Mouse (Mus musculus) megakaryocyte-erythroid progenitor cell, adult 5-6 weeks (primary cell): ENCODE data around the gene Olfr559. TPM values are rescaled to one million over a fixed set of nuclear protein-coding genes. Genes with fewer than 3 reads are reported as not detected.

Experiments
- ATAC-seq: replicated peaks from 2 replicates; pipeline ENCODE4 v1.8.0; 2016; ENCODE audit warnings: mild to moderate bottlenecking, inconsistent platforms; ENCODE audit not compliant: severe bottlenecking, poor library complexity, low FRiP score, low TSS enrichment
- total RNA-seq, 2 experiments: library from RNA; stranded (forward) in 1 of 2; stranded (reverse) in 1 of 2; fragments of 200-1000, 215-1000 nt in 1 of 2; fragments of >200 nt in 1 of 2; fragmentation: Nextera tagmentation in 1 of 2; gene quantifications; 2 replicates each; pipeline ENCODE4 v1.2.3; 2014 to 2017

Olfr559 gene
- total RNA-seq (2014; fragmentation: Nextera tagmentation), result not detected in 2 replicates
- total RNA-seq (2017), result not detected in 2 replicates

DNA sequence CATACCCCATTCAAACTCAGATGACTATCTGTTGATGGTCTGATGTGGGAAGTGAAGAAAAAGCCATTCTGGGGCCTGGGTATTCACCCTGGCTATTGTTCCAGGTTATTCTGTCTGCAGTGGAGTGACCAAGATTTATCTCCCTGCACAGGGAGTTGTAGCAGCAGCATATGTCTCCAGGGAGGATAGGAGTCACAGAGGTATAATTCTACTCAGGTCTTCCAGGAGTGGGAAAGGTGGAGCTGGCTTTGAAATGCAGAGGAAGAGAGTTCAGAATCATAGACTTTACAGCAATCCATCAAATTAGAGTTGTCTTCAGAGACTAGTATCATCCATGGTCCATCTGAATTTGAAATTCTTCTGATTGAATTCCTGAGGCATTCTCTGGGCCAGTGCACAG is at the start of gene Olfr559:
Gene Olfr559 (minus strand): TSS at position 101 of the 400 bp plus-strand sequence.
- no peak for ATAC-seq

GRCm38 (mm10) chr7:102770921-102771320 is 43.6 kb upstream of the Olfr559 start, which contains the start of gene Olfr561:
TSS of gene Olfr561 (plus strand) at chr7:102771221.
- no peak for ATAC-seq

- ATAC-seq, result no peak
Observed at GRCm38 (mm10) chr7:102759266-102759665, 32.0 kb upstream of the Olfr559 start, which contains the start of the genes Olfr560 and Olfr78. TSS of gene Olfr560 (minus strand) at chr7:102759366. TSS of gene Olfr78 (minus strand) at chr7:102759471.

DNA sequence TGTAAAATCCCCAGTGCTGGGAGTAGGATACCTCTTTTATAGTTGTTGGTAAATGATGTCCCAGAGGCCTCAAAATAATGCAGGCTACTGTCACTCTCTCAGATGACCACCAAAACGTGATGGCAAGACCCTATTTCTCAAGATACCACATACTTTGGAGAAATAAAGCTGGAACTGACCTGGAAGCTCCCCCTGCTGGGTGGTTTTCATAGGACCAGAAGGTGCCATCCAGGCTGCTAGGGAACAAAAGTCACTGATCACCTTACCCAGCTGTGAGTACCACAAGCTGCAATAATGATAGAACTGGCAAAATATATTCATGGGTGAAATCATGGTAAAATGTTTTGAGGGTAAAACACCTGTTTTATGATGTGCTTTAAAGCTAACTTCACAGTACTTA is 24.8 kb upstream of the Olfr559 start:
- 0 out of 2 replicates have a peak, but pooled peaks have one; percentile 59 for ATAC-seq

GRCm38 (mm10) chr7:102737705-102738104 is 10.4 kb upstream of the Olfr559 start:
- no peak for ATAC-seq

GRCm38 (mm10) chr7:102733793-102734192 is 6.5 kb upstream of the Olfr559 start:
- no peak for ATAC-seq

- no peak for ATAC-seq
Observed at GRCm38 (mm10) chr7:102718970-102719369, 8.3 kb downstream of the Olfr559 start, which contains the start of gene Olfr33. TSS of gene Olfr33 (minus strand) at chr7:102719070.

DNA sequence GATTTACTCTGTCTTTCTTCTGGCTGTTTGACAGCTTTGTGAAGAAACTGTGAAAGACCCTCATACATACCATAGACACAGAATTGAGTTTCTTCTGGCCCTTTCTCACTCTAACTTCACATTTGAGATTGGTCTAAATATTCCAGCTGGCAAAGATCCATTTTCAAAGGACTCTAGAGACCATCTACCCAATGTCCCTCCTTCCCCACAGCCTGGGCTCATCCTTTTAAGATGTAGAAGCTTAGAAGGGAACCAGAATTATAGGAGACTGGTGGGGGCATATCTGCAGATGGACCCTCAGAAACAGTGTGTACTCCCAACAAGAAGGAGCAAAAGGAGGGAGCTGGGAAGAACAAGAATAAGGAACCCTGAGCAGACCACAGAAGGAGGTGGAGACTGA is 25.4 kb downstream of the Olfr559 start, which contains the start of gene Olfr558:
Gene Olfr558 (plus strand): TSS at position 301 of the 400 bp plus-strand sequence.
- ATAC-seq, result no peak

DNA sequence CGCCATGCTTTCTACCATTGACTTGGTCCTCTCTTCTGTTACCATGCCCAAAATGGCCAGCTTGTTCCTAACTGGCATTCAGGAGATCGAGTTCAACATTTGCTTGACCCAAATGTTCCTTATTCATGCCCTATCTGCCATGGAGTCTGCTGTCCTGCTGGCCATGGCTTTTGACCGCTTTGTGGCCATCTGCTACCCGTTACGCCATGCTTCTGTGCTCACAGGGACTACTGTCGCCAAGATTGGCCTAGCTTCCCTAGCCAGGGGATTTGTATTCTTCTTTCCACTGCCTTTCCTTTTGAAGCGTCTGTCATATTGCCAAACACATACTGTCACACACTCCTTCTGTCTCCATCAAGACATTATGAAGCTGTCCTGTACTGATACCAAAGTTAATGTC is 28.8 kb downstream of the Olfr559 start:
- ATAC-seq, result no peak

GRCm38 (mm10) chr7:102695358-102696125 is 31.7 kb downstream of the Olfr559 start, which contains the start of gene Olfr557:
TSS of gene Olfr557 (plus strand) at chr7:102695910.
- ATAC-seq, result peak; percentile 91

DNA sequence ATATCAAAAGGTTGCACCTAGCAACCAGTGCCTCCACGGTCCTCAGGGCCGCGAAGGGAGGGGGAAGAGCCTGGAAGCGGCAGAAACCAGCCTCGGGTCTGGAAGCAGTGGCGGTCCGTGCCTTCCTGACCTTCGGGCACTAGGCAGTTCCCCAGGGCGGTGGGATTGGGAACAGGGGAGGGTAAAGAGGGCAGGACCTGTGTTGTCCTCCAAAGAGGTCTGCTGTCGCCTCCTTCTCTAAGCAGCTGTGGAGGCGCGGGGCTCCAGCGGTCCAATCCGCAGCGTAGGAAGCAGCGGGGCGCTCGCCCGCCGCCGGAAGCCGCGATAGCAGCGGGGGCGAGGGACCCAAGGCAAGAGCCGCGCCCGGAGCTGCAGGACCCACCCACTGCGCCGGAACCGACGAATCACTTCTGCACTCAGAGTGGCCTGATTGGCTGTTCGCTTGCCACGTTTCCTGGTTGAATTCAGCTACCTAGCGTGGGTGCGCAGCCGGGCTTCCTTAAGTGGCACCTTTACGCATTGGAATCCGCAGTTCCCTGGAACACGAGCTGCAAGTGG is 40.3 kb downstream of the Olfr559 start, which contains the start of gene Trim68:
Gene Trim68 (minus strand): TSS at position 384 of the 558 bp plus-strand sequence.
- peak; percentile 100 for ATAC-seq

DNA sequence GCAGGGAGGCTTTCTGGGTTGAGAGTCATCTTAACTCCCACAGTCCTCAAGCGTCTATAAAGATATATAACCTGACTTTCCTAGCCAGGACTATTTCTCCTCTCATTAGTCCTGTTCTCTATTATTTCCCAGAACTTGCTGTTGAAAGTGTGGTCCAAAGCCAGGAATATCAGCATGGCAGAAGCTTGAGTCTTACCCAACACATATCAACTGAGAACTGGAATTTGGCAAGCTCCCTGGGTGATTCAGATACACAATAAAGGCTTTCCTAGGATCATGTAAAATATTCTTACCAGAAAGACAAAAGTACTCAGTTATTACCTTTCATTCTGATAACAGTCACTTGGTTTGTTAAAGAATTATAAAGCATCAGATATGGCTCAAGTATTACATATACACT is 45.4 kb downstream of the Olfr559 start:
- ATAC-seq, result no peak

DNA sequence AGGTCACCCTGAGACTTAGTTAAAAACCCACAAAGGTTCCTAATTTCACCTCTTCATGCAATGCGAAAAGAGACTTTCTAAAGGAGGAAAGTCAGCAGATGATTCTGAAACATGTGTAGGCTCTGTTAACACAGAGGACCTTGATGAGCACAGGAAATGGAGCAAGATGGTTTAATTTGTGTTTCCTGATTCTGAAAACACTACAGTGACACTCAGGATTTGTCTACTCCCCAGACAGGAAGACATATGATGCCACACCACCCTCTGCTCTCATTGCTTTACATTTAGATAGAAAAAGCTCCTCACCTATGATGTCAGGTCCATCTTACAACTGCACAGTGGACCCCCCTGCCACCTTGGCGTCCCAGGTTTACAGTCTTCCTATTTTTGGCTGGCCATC is 51.1 kb downstream of the Olfr559 start:
- ATAC-seq, result no peak

Other genes starting within 250 kb of the Olfr559 start
Only the 30 nearest of the 33 such genes appear.
- not detected in 2 replicates for gene Olfr545, start 227.9 kb downstream of the Olfr559 start, total RNA-seq (2014; fragmentation: Nextera tagmentation)
- not detected in 2 replicates for gene Olfr545, start 227.9 kb downstream of the Olfr559 start, total RNA-seq (2017)
- not detected in 2 replicates for gene Olfr547, start 192.7 kb downstream of the Olfr559 start, total RNA-seq (2014; fragmentation: Nextera tagmentation)
- not detected in 2 replicates for gene Olfr547, start 192.7 kb downstream of the Olfr559 start, total RNA-seq (2017)
- gene Olfr548-ps1, start 186.6 kb downstream of the Olfr559 start, total RNA-seq (2014; fragmentation: Nextera tagmentation), result not detected in 2 replicates
- not detected in 2 replicates for gene Olfr548-ps1, start 186.6 kb downstream of the Olfr559 start, total RNA-seq (2017)
- not detected in 2 replicates for gene Olfr549, start 177.6 kb downstream of the Olfr559 start, total RNA-seq (2014; fragmentation: Nextera tagmentation)
- gene Olfr549, start 177.6 kb downstream of the Olfr559 start, total RNA-seq (2017), result not detected in 2 replicates
- 10.2 and 20.0 TPM in 2 replicates for gene Trim21, start 162.0 kb downstream of the Olfr559 start, total RNA-seq (2014; fragmentation: Nextera tagmentation)
- 24.0 and 31.5 TPM in 2 replicates for gene Trim21, start 162.0 kb downstream of the Olfr559 start, total RNA-seq (2017)
- not detected in 2 replicates for gene Olfr550, start 156.0 kb downstream of the Olfr559 start, total RNA-seq (2014; fragmentation: Nextera tagmentation)
- gene Olfr550, start 156.0 kb downstream of the Olfr559 start, total RNA-seq (2017), result 0.04 TPM in 1 of 2 replicates, not detected in the other
- gene Olfr551, start 135.6 kb downstream of the Olfr559 start, total RNA-seq (2014; fragmentation: Nextera tagmentation), result not detected in 2 replicates
- not detected in 2 replicates for gene Olfr551, start 135.6 kb downstream of the Olfr559 start, total RNA-seq (2017)
- 0.20 TPM in 1 of 2 replicates, not detected in the other for gene Olfr552, start 129.7 kb downstream of the Olfr559 start, total RNA-seq (2014; fragmentation: Nextera tagmentation)
- not detected in 2 replicates for gene Olfr552, start 129.7 kb downstream of the Olfr559 start, total RNA-seq (2017)
- not detected in 2 replicates for gene Olfr553, start 109.3 kb downstream of the Olfr559 start, total RNA-seq (2014; fragmentation: Nextera tagmentation)
- not detected in 2 replicates for gene Olfr553, start 109.3 kb downstream of the Olfr559 start, total RNA-seq (2017)
- not detected in 2 replicates for gene Olfr554, start 89.1 kb downstream of the Olfr559 start, total RNA-seq (2014; fragmentation: Nextera tagmentation)
- gene Olfr554, start 89.1 kb downstream of the Olfr559 start, total RNA-seq (2017), result not detected in 2 replicates
- gene Olfr555, start 68.7 kb downstream of the Olfr559 start, total RNA-seq (2014; fragmentation: Nextera tagmentation), result not detected in 2 replicates
- gene Olfr555, start 68.7 kb downstream of the Olfr559 start, total RNA-seq (2017), result not detected in 2 replicates
- not detected in 2 replicates for gene Olfr556, start 62.6 kb downstream of the Olfr559 start, total RNA-seq (2014; fragmentation: Nextera tagmentation)
- gene Olfr556, start 62.6 kb downstream of the Olfr559 start, total RNA-seq (2017), result not detected in 2 replicates
- 6.7 and 8.4 TPM in 2 replicates for gene Trim68, start 40.2 kb downstream of the Olfr559 start, total RNA-seq (2014; fragmentation: Nextera tagmentation)
- gene Trim68, start 40.2 kb downstream of the Olfr559 start, total RNA-seq (2017), result 1.8 and 6.0 TPM in 2 replicates
- not detected in 2 replicates for gene Olfr557, start 31.6 kb downstream of the Olfr559 start, total RNA-seq (2014; fragmentation: Nextera tagmentation)
- gene Olfr557, start 31.6 kb downstream of the Olfr559 start, total RNA-seq (2017), result not detected in 2 replicates
- gene Olfr558, start 25.3 kb downstream of the Olfr559 start, total RNA-seq (2014; fragmentation: Nextera tagmentation), result not detected in 2 replicates
- not detected in 2 replicates for gene Olfr558, start 25.3 kb downstream of the Olfr559 start, total RNA-seq (2017)
- gene Olfr33, start 8.4 kb downstream of the Olfr559 start, total RNA-seq (2014; fragmentation: Nextera tagmentation), result not detected in 2 replicates
- gene Olfr33, start 8.4 kb downstream of the Olfr559 start, total RNA-seq (2017), result not detected in 2 replicates
- gene Olfr560, start 31.9 kb upstream of the Olfr559 start, total RNA-seq (2014; fragmentation: Nextera tagmentation), result not detected in 2 replicates
- gene Olfr560, start 31.9 kb upstream of the Olfr559 start, total RNA-seq (2017), result not detected in 2 replicates
- not detected in 2 replicates for gene Olfr78, start 32.0 kb upstream of the Olfr559 start, total RNA-seq (2014; fragmentation: Nextera tagmentation)
- gene Olfr78, start 32.0 kb upstream of the Olfr559 start, total RNA-seq (2017), result not detected in 2 replicates
- not detected in 2 replicates for gene Olfr561, start 43.7 kb upstream of the Olfr559 start, total RNA-seq (2014; fragmentation: Nextera tagmentation)
- gene Olfr561, start 43.7 kb upstream of the Olfr559 start, total RNA-seq (2017), result not detected in 2 replicates
- not detected in 2 replicates for gene Olfr564, start 76.0 kb upstream of the Olfr559 start, total RNA-seq (2014; fragmentation: Nextera tagmentation)
- gene Olfr564, start 76.0 kb upstream of the Olfr559 start, total RNA-seq (2017), result not detected in 2 replicates
- gene Olfr566, start 131.3 kb upstream of the Olfr559 start, total RNA-seq (2014; fragmentation: Nextera tagmentation), result not detected in 2 replicates
- gene Olfr566, start 131.3 kb upstream of the Olfr559 start, total RNA-seq (2017), result not detected in 2 replicates
- gene Olfr568, start 149.6 kb upstream of the Olfr559 start, total RNA-seq (2014; fragmentation: Nextera tagmentation), result not detected in 2 replicates
- gene Olfr568, start 149.6 kb upstream of the Olfr559 start, total RNA-seq (2017), result not detected in 2 replicates
- not detected in 2 replicates for gene Olfr569, start 163.4 kb upstream of the Olfr559 start, total RNA-seq (2014; fragmentation: Nextera tagmentation)
- gene Olfr569, start 163.4 kb upstream of the Olfr559 start, total RNA-seq (2017), result not detected in 2 replicates
- gene Olfr570, start 167.1 kb upstream of the Olfr559 start, total RNA-seq (2014; fragmentation: Nextera tagmentation), result not detected in 2 replicates
- not detected in 2 replicates for gene Olfr570, start 167.1 kb upstream of the Olfr559 start, total RNA-seq (2017)
- not detected in 2 replicates for gene Olfr571, start 190.0 kb upstream of the Olfr559 start, total RNA-seq (2014; fragmentation: Nextera tagmentation)
- not detected in 2 replicates for gene Olfr571, start 190.0 kb upstream of the Olfr559 start, total RNA-seq (2017)
- not detected in 2 replicates for gene Olfr572, start 196.9 kb upstream of the Olfr559 start, total RNA-seq (2014; fragmentation: Nextera tagmentation)
- not detected in 2 replicates for gene Olfr572, start 196.9 kb upstream of the Olfr559 start, total RNA-seq (2017)
- gene Olfr573-ps1, start 215.1 kb upstream of the Olfr559 start, total RNA-seq (2014; fragmentation: Nextera tagmentation), result not detected in 2 replicates
- gene Olfr573-ps1, start 215.1 kb upstream of the Olfr559 start, total RNA-seq (2017), result not detected in 2 replicates
- not detected in 2 replicates for gene Olfr574, start 221.0 kb upstream of the Olfr559 start, total RNA-seq (2014; fragmentation: Nextera tagmentation)
- not detected in 2 replicates for gene Olfr574, start 221.0 kb upstream of the Olfr559 start, total RNA-seq (2017)
- gene Olfr575, start 231.3 kb upstream of the Olfr559 start, total RNA-seq (2014; fragmentation: Nextera tagmentation), result not detected in 2 replicates
- not detected in 2 replicates for gene Olfr575, start 231.3 kb upstream of the Olfr559 start, total RNA-seq (2017)
- gene Olfr576, start 235.2 kb upstream of the Olfr559 start, total RNA-seq (2014; fragmentation: Nextera tagmentation), result not detected in 2 replicates
- not detected in 2 replicates for gene Olfr576, start 235.2 kb upstream of the Olfr559 start, total RNA-seq (2017)